Mouse (Mus musculus) heart, adult 2 months (tissue): ENCODE measurements at regions not wholly inside any gene's neighbourhood (a gene's known extent, or its start where the extent isn't known, plus 50 kb on each side); places are given as distances from the start of the nearest gene placed in this dataset.

Source experiments
- DNase-seq, 2 experiments: peaks; one replicate each; pipeline ENCODE4 v3.0.0; 2021
- H3K27ac ChIP-seq: fragments of 200-600 bp; 2 replicates; pipeline ENCODE4 v1.8.1; 2022
- H3K27me3 ChIP-seq: fragments of 200-500 bp; 2 replicates; pipeline ENCODE4 v1.6.1; 2012; ENCODE audit warnings: mild to moderate bottlenecking, low read length, inconsistent platforms, mixed read lengths; ENCODE audit not compliant: control insufficient read depth, insufficient read depth
- H3K36me3 ChIP-seq: fragments of 200-500 bp; 2 replicates; pipeline ENCODE4 v1.6.1; 2012; ENCODE audit warnings: low read length, inconsistent platforms; ENCODE audit not compliant: control insufficient read depth, insufficient read depth
- H3K4me1 ChIP-seq: fragments of 200-500 bp; 2 replicates; pipeline ENCODE4 v1.6.1; 2011; ENCODE audit warnings: low read length; ENCODE audit not compliant: control insufficient read depth, insufficient read depth
- H3K4me3 ChIP-seq: fragments of 200-600 bp; 2 replicates; pipeline ENCODE4 v1.8.1; 2022
- H3K79me2 ChIP-seq: fragments of 200-500 bp; replicated peaks from 2 replicates; pipeline ENCODE4 v1.6.1; 2012; ENCODE audit warnings: mild to moderate bottlenecking, inconsistent platforms, low read length, moderate library complexity, mixed read lengths; ENCODE audit not compliant: control insufficient read depth, insufficient read depth
- H3K9ac ChIP-seq: fragments of 200-500 bp; 2 replicates; pipeline ENCODE4 v1.6.1; 2012; ENCODE audit warnings: low read depth, mild to moderate bottlenecking, control low read depth, inconsistent platforms, low read length, mixed read lengths
- CTCF ChIP-seq: fragments of 200-600 bp; IDR thresholded peaks from 2 replicates; pipeline ENCODE4 v1.8.1; 2022; ENCODE audit warnings: antibody characterized with exemption, mild to moderate bottlenecking, moderate library complexity
- EP300 ChIP-seq: fragments of 200-500 bp; IDR thresholded peaks from 2 replicates; pipeline ENCODE4 v1.6.1; 2011; ENCODE audit warnings: low read depth, low read length, control low read depth; ENCODE audit not compliant: insufficient read depth
- POLR2A ChIP-seq: fragments of 200-500 bp; IDR thresholded peaks from 2 replicates; pipeline ENCODE4 v1.6.1; 2011; ENCODE audit warnings: mild to moderate bottlenecking, low read depth, low read length, control low read depth; ENCODE audit not compliant: insufficient read depth
- WGBS: fragments of 180-500 bp; shearing (Covaris S2); methylation state at CpG from one replicate; pipeline ENCODE4 v1.1.7; 2018; 5-methylcytosine and 5-hydroxymethylcytosine counted together
- intact Hi-C: fragments of 180-260 bp; cut with DNase I; formaldehyde crosslinking; loops from one replicate; pipeline ENCODE4 v1.15.1; 2025

DNA sequence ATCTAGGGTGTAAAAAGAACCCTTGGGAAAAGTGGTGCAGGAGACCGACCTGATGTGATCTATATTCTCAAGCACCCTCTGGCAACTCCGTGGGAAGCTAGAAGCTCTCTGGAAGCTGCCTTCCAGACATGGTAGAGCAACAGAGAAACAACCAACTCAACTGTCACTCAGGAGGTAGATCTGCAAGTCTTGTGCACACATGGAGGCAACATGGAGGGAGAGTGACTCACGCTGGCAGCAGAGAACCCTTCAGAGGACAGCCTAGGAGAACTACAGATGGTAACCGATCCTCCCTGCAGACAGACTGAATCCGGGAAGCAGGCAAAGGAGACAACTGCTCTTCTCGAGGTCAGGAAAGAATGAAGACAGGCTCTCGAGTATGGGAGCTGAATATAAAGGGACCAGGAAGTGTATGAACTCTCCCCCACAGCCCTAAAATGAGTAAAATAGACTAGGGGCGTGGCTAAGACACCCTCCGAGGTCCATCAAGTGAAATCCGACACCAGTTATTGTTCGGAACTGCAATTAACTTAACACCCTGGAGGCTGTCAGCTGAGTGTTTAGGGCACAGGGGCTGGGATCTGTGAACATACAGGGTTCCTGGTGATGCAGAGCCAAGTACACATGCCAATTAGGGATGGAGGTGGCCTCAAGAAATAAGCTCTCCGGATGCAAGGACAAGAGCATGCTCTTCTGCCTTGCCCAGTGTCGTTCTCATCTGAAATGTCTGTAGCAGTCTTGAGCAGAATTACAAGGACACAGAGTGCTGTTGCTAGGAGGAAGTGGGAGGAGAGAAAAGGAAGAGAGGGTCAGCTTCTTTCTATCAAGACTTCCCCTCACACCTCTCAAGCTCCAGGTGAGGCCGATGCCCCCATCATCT lies 93.5 kb downstream of the Fam168b start:
- DNase-seq = no peak
- Histone ChIP-seq H3K27me3 (peaks cover 15% of the 10 kb centered on the region), H3K79me2 (no peaks in the 10 kb centered on the region), H3K36me3 (no peaks in the 10 kb centered on the region), H3K27ac (no peak overlapping the region), H3K4me1 (no peaks in the 10 kb centered on the region), H3K9ac (no peak overlapping the region), H3K4me3 (no peak overlapping the region)
- no peak for TF ChIP-seq CTCF
- no peak for TF ChIP-seq EP300
- TF ChIP-seq POLR2A = no peak
- intact Hi-C loops = no loop called here
- WGBS = 15% methylated on average over 14 of the region's 14 CpGs

DNA sequence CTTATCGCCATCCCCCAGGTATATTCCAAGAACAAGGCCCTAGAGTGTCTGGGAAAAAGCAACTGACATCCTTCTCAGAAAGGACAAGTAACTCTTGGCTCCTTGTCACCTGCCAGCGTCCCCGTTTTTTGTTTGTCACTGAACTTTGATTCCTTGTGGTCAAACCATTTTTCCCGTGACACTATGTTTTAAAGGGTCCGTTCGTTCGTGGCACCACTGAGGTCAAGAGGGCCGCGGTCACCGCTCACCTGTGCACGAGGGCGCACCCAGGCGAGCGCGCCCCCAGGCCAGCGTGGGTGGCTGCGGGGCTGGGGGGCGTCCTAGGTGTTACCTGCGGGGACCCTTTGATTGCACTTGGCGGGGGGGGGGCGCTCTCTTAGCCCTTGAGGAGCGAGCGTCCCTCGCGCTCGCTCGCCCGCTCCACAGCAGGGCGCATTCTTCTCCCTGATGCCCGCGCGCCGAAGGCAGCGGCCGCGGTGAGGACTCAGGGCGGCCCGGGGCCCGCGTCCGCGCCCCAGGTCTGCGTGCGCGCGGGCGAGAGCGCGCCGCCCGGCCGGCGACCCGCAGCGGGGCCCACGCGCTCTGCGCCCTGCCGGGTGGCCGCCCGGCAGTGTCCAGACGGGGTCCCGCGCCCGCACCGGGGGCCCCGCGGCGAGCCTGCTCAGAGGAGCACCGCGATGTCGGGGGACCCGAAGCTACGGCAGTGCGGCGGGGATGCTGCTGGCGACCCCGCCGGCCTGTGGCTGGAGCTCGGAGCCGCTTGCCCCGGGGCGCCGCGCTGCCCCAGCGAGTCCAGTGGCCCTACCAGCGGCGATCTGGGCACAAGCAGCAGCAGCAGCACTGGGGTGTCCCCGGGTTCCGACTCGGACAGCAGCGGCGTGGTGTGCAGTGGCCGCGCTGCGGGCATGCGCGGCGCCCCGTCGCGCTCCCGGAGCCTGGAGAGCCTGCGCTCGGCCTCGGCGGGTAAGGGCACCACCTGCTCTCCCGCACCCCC lies 92.5 kb downstream of the Fam168b start:
- Histone ChIP-seq H3K36me3 (no peaks in the 10 kb centered on the region), H3K79me2 (no peaks in the 10 kb centered on the region), H3K9ac (no peak overlapping the region), H3K4me3 (no peak overlapping the region), H3K4me1 (no peaks in the 10 kb centered on the region), H3K27ac (no peak overlapping the region), H3K27me3 (peaks cover 15% of the 10 kb centered on the region)
- TF ChIP-seq POLR2A (no peak), EP300 (no peak), CTCF (no peak)
- WGBS = 1% methylated on average over 101 of the region's 108 CpGs
- intact Hi-C loops = no loop called here
- DNase-seq = no peak

DNA sequence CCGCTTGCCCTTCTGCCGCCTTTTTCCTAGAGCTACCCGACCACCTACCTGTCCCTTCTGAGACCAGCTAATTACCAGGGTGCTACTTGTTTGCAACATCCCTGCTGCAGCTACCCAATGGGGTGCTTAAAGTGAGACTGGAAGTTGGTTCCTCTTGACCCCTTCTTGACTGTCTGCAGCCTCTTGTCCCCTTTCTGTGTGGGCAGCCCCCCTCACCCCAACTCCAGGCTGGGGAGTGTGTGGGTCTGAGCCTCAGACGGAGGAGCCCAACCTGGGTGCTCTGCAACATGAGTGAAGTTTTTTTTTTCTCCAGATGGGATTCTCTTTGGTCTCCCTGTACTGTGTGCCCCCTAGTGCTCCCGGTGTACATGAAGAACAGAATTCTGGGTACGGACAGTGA lies 91.7 kb downstream of the Fam168b start:
- TF ChIP-seq EP300 (no peak), CTCF (no peak), POLR2A (no peak)
- DNase-seq = no peak
- 4% methylated on average over 6 of the region's 6 CpGs for WGBS
- no peaks in the 10 kb centered on the region for H3K79me2 ChIP-seq
- no peaks in the 10 kb centered on the region for H3K4me1 ChIP-seq
- no peaks in the 10 kb centered on the region for H3K36me3 ChIP-seq
- H3K27me3 ChIP-seq = peaks cover 15% of the 10 kb centered on the region
- intact Hi-C loops = no loop called here
- H3K9ac ChIP-seq = no peak overlapping the region
- H3K4me3 ChIP-seq = no peak overlapping the region
- H3K27ac ChIP-seq = no peak overlapping the region

DNA sequence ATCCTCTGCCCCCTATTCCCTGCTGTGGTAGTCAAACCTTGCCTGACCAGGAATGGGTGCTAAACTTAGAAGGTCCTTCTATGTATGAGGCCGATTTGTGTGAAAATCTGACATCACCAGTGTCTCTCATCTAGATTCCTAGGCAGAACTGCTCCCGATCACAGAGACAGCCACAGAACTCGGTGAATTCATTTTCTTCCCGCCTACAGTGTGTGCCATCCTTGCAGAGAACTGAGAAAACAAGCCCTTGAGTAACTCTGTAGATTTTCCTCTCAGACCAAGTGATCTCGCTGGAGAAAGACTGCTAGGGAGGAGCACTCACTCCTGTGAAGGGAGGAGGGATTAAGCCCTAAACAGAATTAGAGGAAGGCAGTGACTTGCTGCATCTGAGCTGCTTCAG lies 89.3 kb downstream of the Fam168b start:
- TF ChIP-seq POLR2A (no peak), CTCF (no peak), EP300 (no peak)
- Histone ChIP-seq H3K9ac (no peak overlapping the region), H3K27ac (no peak overlapping the region), H3K4me3 (no peak overlapping the region), H3K4me1 (no peaks in the 10 kb centered on the region), H3K27me3 (peaks cover 15% of the 10 kb centered on the region), H3K79me2 (no peaks in the 10 kb centered on the region), H3K36me3 (no peaks in the 10 kb centered on the region)
- DNase-seq = no peak
- intact Hi-C loops = no loop called here
- 50% methylated on average over 5 of the region's 5 CpGs for WGBS

DNA sequence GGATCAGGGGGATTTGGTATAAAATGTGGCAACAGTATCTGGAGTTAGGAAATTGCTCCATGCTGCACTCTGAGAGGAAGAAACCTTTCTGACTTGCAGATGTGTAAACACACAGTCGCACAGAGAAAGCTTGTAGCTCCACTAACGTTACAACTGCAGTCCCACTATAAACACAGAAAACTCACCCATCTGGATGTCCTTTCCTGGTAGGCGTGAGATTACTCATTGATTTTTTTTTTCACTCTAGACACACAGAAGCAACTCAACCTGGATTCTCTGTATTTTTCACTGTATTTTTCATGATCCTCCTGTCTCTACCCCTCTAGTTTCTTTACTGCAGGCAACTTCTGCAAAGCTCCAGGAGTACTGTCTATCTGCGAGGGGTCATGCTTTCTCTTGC lies 82.3 kb downstream of the Fam168b start:
- Histone ChIP-seq H3K27ac (no peak overlapping the region), H3K9ac (no peak overlapping the region), H3K4me1 (no peaks in the 10 kb centered on the region), H3K79me2 (no peaks in the 10 kb centered on the region), H3K27me3 (no peaks in the 10 kb centered on the region), H3K36me3 (no peaks in the 10 kb centered on the region), H3K4me3 (no peak overlapping the region)
- no peak for DNase-seq
- intact Hi-C loops = no loop called here
- TF ChIP-seq POLR2A (no peak), CTCF (no peak), EP300 (no peak)
- WGBS = 67% methylated on average over 4 of the region's 4 CpGs
